Mouse (Mus musculus) brain, embryonic 14.5 days (tissue): ENCODE data around the gene Drap1.

Experiments
- CTCF ChIP-seq: fragments of 200-500 bp; IDR thresholded peaks from 2 replicates; pipeline ENCODE4 v1.5.1; 2012; ENCODE audit warnings: inconsistent platforms, mild to moderate bottlenecking, moderate library complexity, borderline replicate concordance; ENCODE audit not compliant: insufficient read depth, insufficient read length; ENCODE audit errors: extremely low read depth
- POLR2A ChIP-seq: fragments of 200-500 bp; IDR thresholded peaks from 2 replicates; pipeline ENCODE4 v1.6.1; 2012; ENCODE audit warnings: mild to moderate bottlenecking, inconsistent platforms, borderline replicate concordance; ENCODE audit not compliant: poor library complexity, insufficient read depth, insufficient read length, severe bottlenecking; ENCODE audit errors: extremely low read depth

- TF ChIP-seq CTCF (no peak), POLR2A (no peak)
Observed at GRCm38 (mm10) chr19:5444954-5445353, 20.2 kb upstream of the Drap1 start.
